Mouse (Mus musculus) megakaryocyte, embryonic 14.5 days (primary cell): ENCODE results near the gene Rps16.
"Not testable (repeated sequence)": the region's sequence is repeated elsewhere in the genome, so short reads cannot be mapped to it uniquely, and the experiment has no call there.

Experiments used
- FLI1 ChIP-seq: IDR thresholded peaks from 2 replicates; pipeline ENCODE4 v1.6.1; 2012; ENCODE audit warnings: low read length, inconsistent platforms, mixed read lengths
- GATA1 ChIP-seq: IDR thresholded peaks from 3 replicates; pipeline ENCODE4 v1.6.1; 2012; ENCODE audit warnings: mixed read lengths, low read length, inconsistent platforms, borderline replicate concordance

- TF ChIP-seq GATA1, FLI1: not testable (repeated sequence)
These were observed 36.4 kb downstream of the Rps16 start for GRCm38 (mm10) chr7:28386877-28387276.
